Mouse (Mus musculus) kidney, adult 11 months (tissue): ENCODE data around the gene Eef1e1.
"Not testable (repeated sequence)": the region's sequence is repeated elsewhere in the genome, so short reads cannot be mapped to it uniquely, and the experiment has no call there.

Source experiments
- DNase-seq: peaks from one replicate; pipeline ENCODE4 v3.0.0; 2022

Eef1e1 gene

DNA sequence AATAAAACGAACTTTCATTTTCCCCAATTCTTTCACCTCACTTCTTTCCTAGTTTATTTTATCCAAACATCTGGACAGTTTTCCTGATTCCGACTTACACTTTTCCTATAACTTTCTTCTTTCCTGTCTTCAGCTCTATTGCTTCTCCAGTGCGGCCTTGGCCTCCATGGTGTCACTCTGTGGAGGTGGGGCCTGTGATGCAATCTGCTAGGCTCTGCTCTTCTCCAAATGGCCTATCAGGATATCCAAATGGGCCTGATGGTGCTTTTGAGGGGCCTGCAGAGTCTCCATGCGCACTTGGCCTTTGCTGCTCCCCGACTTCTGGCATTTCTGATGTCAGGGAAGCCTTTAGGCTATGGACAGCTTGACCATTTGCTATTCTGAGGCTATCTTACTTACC is 35.6 kb downstream of the Eef1e1 start:
- DNase-seq: no peak

DNA sequence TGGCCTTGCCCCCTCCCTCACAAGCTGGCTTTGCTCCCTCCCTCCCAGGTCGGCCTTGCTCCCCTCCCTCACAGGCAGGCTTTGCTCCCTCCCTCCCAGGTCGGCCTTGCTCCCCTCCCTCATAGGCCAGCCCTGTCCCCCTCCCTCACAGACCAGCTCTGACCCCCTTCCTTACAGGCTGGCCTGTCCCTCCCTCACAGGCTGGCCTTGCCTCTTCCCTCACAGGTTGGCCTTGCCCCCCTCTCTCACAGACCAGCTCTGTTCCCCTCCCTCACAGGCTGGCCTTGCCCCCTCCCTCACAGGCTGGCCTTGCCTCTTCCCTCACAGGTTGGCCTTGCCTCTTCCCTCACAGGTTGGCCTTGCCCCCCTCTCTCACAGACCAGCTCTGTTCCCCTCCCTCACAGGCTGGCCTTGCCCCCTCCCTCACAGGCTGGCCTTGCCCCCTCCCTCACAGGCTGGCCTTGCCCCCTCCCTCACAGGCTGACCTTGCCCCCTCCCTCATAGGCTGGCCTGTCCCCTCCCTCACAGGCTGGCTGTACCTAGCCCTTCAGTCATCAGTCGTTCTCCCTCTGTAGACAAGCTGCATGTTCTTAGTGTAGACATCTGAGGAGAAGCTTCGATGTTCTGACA is 40.7 kb downstream of the Eef1e1 start:
- DNase-seq: not testable (repeated sequence)

GRCm38 (mm10) chr13:38616887-38617286 is 42.0 kb downstream of the Eef1e1 start:
- DNase-seq: no peak

DNA sequence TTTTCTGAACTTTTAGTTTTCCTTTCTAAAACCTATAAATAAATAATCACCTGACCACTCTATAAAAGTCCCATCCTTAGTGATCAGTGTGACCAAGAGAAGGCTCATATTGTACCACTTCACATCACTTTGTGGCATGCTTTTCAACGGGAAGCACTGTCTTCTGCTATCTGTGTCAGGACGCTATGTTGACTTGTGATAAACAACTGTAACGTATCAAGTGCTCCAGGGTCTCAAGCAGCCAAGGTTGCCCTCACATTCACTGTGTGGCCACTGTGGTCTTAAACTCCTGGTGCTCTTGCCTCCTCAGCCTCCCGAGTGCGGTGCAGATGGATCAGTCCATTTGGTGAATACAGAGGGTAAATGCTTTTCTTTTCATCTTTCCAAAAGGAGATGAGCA is 43.2 kb downstream of the Eef1e1 start:
- no peak for DNase-seq

- no peak for DNase-seq
Observed at GRCm38 (mm10) chr13:38614298-38614697, 44.6 kb downstream of the Eef1e1 start.

GRCm38 (mm10) chr13:38613583-38613982 is 45.3 kb downstream of the Eef1e1 start:
- no peak for DNase-seq

DNA sequence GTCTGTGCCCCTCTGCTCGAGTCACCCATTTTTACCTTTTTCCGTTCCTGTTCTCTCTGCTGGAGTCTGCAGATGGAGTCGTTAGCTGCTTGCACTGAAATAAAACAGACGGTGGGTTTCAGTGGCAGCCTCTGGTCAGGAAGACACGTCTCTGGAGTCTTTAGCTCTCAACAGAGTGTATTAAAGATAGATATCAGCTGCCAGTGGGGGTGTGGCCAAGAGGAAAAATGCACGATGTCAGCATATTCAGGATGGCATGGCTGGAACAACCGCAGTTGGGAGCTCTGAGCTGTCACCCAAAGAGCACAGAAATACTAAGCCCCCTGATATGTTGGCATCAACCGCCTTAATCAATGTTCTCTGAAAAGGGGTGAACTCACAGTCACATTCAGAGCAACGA is 46.2 kb downstream of the Eef1e1 start:
- no peak for DNase-seq

- DNase-seq: no peak
Observed at GRCm38 (mm10) chr13:38612179-38612578, 46.7 kb downstream of the Eef1e1 start.

GRCm38 (mm10) chr13:38610336-38610735 is 48.5 kb downstream of the Eef1e1 start:
- peak; percentile 67 for DNase-seq

DNA sequence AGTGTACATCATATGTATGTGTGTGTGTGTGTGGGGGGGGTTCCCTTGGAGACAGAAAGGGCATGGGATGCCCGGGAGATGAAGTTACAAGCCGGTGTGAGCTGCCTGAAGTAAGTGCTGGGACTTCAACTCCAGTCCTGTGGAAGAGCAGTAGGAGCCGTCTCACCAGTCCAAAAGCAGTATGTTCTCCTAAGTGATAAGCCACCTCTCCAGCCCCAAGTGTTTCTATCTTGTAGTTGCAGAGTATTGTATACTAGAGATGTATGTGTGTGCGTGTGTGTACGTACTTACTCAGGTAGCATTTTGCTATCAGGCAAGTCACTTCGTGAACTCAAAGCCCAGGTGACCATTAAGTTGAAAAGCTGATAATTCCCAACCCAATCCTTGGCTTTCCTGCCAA is 51.7 kb downstream of the Eef1e1 start:
- no peak for DNase-seq

DNA sequence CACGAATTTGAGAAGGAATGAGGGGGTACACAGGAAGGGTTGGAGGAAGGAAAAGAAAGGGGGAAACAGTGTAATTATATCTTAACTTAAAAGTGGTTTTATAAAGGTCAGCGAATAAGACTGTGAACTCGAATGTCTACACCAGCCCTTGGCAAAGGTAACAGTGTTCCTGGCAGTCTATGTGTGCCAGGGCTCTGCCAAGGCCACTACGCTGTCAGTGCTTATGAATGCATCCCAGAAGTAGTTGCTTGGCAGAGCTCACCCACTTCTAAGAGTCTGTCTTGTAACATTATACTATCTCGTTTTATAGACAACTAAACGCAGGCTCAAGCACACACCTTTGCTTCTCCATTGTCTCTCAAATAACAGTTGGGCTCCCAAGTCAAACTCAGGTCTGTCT is 53.5 kb downstream of the Eef1e1 start:
- DNase-seq: no peak

DNA sequence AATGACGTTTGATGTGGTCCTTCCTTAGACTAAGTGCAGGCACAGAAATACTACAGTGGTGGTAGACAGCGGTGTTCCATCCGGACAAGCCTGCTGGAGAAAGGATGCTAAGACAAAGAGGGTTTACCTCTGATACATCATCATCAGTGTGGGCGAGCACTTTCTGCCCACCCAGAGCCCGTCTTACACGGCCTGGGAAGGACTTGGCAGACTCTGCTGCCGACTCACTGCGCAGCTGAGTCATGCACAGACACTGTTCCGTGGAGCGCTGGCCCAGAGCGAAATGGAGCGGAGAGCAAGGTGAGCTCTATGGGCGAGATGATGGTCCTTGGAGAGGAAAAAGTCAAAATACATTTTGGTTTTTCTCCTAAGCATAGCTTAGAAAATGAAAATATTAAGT is 55.9 kb downstream of the Eef1e1 start:
- DNase-seq: no peak

- DNase-seq: no peak
Observed at GRCm38 (mm10) chr13:38602243-38602832, 56.5 kb downstream of the Eef1e1 start.

GRCm38 (mm10) chr13:38600811-38601210 is 58.0 kb downstream of the Eef1e1 start:
- no peak for DNase-seq

DNA sequence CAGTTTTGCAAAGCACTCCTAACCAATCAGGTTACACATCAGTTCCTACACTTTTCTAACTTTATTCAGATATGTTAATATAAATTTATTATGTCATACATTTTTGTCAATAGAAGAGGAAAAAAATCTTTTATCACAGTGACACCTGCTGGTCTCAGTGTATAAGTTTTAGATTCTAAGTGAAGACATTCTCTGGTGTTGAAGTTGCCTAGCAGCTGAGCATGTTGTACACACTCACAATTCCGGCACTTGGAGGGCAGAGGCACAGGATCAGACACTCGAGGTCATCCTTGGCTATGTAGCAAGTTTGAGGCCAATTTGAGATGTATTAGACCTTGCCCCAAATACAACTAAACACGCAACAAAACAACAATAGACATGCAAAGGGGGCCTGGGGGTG is 61.8 kb downstream of the Eef1e1 start:
- DNase-seq: no peak

DNA sequence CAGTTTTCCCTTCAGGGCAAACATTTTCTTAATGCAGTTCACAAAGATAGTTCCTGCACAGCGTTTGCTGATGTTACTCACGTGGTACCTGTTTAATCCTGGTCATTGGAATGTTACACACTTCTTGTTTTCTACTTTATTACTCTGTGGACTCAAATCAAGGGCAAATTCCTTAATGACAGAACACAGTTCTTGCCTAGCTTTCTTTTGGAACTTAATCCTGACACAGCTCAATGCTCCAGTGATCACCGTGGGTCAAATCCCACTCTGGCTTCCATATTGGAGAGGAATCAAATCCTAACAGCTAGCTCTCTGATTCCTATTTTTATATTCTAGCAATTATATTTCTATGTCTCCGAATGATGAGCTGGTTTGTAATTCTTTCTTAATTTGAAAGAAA is 62.4 kb downstream of the Eef1e1 start:
- peak; percentile 41 for DNase-seq
